Mouse (Mus musculus): ENCODE measurements around the gene D11Wsu47e. TPM values are rescaled to one million over a fixed set of nuclear protein-coding genes. Genes with fewer than 3 reads are reported as not detected.
"Not testable (repeated sequence)": the region's sequence is repeated elsewhere in the genome, so short reads cannot be mapped to it uniquely, and the experiment has no call there.

Gene D11Wsu47e
- polyA plus RNA-seq, 2 experiments, result 20.9 to 27.5 TPM

- no peak for DNase-seq (ENCODE audit: low spot score)
- Histone ChIP-seq H3K4me2 (replicated peaks; ENCODE audit: low read depth, low read length, severe bottlenecking) (no peak overlapping the region), H3K27ac (replicated peaks; ENCODE audit: low read depth, low read length) (no peak overlapping the region), H3K9ac (ENCODE audit: low read depth, low read length, severe bottlenecking) (no peak overlapping the region), H3K9me3 (ENCODE audit: control insufficient read depth, low read length) (no peaks in the 10 kb centered on the region), H3K4me3 (replicated peaks; ENCODE audit: low read length) (no peak overlapping the region), H3K36me3 (ENCODE audit: control insufficient read depth, insufficient read depth, low read length) (peaks cover 88% of the 10 kb centered on the region), H3K4me1 (ENCODE audit: control insufficient read depth, insufficient read depth, low read length) (peaks cover 6% of the 10 kb centered on the region), H3K27me3 (ENCODE audit: control insufficient read depth, insufficient read depth, low read length) (no peaks in the 10 kb centered on the region)
- TF ChIP-seq POLR2A (IDR thresholded peaks at IDR 0.05; ENCODE audit: borderline replicate concordance, extremely low read depth, insufficient read depth, insufficient read length), result no peak
- ATAC-seq (ENCODE audit: low FRiP score, low read depth), result no peak
- 74% methylated on average over 4 of the region's 4 CpGs for WGBS
Observed at GRCm38 (mm10) chr11:113658763-113659162, 25.4 kb upstream of the D11Wsu47e start.

DNA sequence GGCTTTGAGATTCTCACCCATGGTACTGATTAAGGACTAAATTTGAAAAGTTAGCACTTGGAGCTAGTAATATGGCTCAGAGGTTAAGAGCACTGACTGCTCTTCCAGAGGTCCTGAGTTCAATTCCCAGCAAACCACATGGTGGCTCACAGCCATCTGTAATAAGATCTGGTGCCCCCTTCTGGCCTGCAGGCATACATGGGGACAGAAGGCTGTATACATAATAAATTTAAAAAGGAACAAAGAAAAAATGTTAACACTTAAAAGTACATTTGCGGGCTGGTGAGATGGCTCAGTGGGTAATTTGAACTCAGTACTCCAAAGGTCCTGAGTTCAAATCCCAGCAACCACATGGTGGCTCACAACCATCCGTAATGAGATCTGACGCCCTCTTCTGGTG is 24.0 kb upstream of the D11Wsu47e start:
- not testable (repeated sequence) for H3K27me3 ChIP-seq (ENCODE audit: control insufficient read depth, insufficient read depth, low read length); ATAC-seq (ENCODE audit: low FRiP score, low read depth); H3K4me3 ChIP-seq (replicated peaks; ENCODE audit: low read length); H3K9me3 ChIP-seq (ENCODE audit: control insufficient read depth, low read length); H3K9ac ChIP-seq (ENCODE audit: low read depth, low read length, severe bottlenecking); DNase-seq (ENCODE audit: low spot score); H3K4me2 ChIP-seq (replicated peaks; ENCODE audit: low read depth, low read length, severe bottlenecking); H3K27ac ChIP-seq (replicated peaks; ENCODE audit: low read depth, low read length); H3K4me1 ChIP-seq (ENCODE audit: control insufficient read depth, insufficient read depth, low read length)
- peaks cover 87% of the 10 kb centered on the region for H3K36me3 ChIP-seq (ENCODE audit: control insufficient read depth, insufficient read depth, low read length)
- WGBS, result 93% methylated on average over 3 of the region's 3 CpGs

GRCm38 (mm10) chr11:113660940-113661339 is 23.3 kb upstream of the D11Wsu47e start:
- no peak overlapping the region for H3K9ac ChIP-seq (ENCODE audit: low read depth, low read length, severe bottlenecking)
- no peaks in the 10 kb centered on the region for H3K9me3 ChIP-seq (ENCODE audit: control insufficient read depth, low read length)
- no peak overlapping the region for H3K27ac ChIP-seq (replicated peaks; ENCODE audit: low read depth, low read length)
- no peak overlapping the region for H3K4me2 ChIP-seq (replicated peaks; ENCODE audit: low read depth, low read length, severe bottlenecking)
- no peaks in the 10 kb centered on the region for H3K4me1 ChIP-seq (ENCODE audit: control insufficient read depth, insufficient read depth, low read length)
- no peaks in the 10 kb centered on the region for H3K27me3 ChIP-seq (ENCODE audit: control insufficient read depth, insufficient read depth, low read length)
- ATAC-seq (ENCODE audit: low FRiP score, low read depth), result no peak
- WGBS, result 86% methylated on average over 11 of the region's 11 CpGs
- DNase-seq (ENCODE audit: low spot score), result no peak
- no peak overlapping the region for H3K4me3 ChIP-seq (replicated peaks; ENCODE audit: low read length)
- peaks cover 79% of the 10 kb centered on the region for H3K36me3 ChIP-seq (ENCODE audit: control insufficient read depth, insufficient read depth, low read length)
- no peak for TF ChIP-seq POLR2A (IDR thresholded peaks at IDR 0.05; ENCODE audit: borderline replicate concordance, extremely low read depth, insufficient read depth, insufficient read length)

- Histone ChIP-seq H3K4me3 (replicated peaks; ENCODE audit: low read length) (no peak overlapping the region), H3K27me3 (ENCODE audit: control insufficient read depth, insufficient read depth, low read length) (no peaks in the 10 kb centered on the region), H3K9me3 (ENCODE audit: control insufficient read depth, low read length) (no peaks in the 10 kb centered on the region), H3K4me2 (replicated peaks; ENCODE audit: low read depth, low read length, severe bottlenecking) (no peak overlapping the region), H3K36me3 (ENCODE audit: control insufficient read depth, insufficient read depth, low read length) (peaks cover 70% of the 10 kb centered on the region), H3K9ac (ENCODE audit: low read depth, low read length, severe bottlenecking) (no peak overlapping the region), H3K27ac (replicated peaks; ENCODE audit: low read depth, low read length) (no peak overlapping the region), H3K4me1 (ENCODE audit: control insufficient read depth, insufficient read depth, low read length) (no peaks in the 10 kb centered on the region)
- ATAC-seq (ENCODE audit: low FRiP score, low read depth) (no peak), DNase-seq (ENCODE audit: low spot score) (no peak)
- 92% methylated on average over 18 of the region's 18 CpGs for WGBS
- TF ChIP-seq POLR2A (IDR thresholded peaks at IDR 0.05; ENCODE audit: borderline replicate concordance, extremely low read depth, insufficient read depth, insufficient read length), result no peak
Observed at GRCm38 (mm10) chr11:113661835-113662351, 22.3 kb upstream of the D11Wsu47e start.

DNA sequence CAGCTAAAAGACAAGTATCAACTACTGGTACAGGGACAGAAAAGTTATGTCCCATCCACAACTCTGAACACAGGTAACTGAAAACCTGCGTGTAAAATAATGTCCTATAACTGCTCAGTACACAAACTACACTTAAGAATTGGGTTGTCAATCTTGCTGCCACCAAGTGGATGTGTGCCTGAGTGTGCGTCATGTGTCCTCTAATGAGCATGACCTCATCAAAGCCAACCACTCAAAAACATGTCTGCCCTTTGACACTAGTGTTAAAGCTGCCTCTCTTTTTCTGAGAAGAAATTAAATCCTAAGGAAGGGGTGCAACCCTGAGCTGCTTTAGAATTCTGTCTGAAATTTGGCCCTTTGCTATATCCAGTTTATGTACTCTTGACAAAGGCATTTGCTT is 19.9 kb upstream of the D11Wsu47e start:
- TF ChIP-seq POLR2A (IDR thresholded peaks at IDR 0.05; ENCODE audit: borderline replicate concordance, extremely low read depth, insufficient read depth, insufficient read length), result no peak

GRCm38 (mm10) chr11:113666205-113666604 is 18.0 kb upstream of the D11Wsu47e start:
- TF ChIP-seq POLR2A (IDR thresholded peaks at IDR 0.05; ENCODE audit: borderline replicate concordance, extremely low read depth, insufficient read depth, insufficient read length), result no peak
- H3K4me2 ChIP-seq (replicated peaks; ENCODE audit: low read depth, low read length, severe bottlenecking), result no peak overlapping the region
- no peak overlapping the region for H3K27ac ChIP-seq (replicated peaks; ENCODE audit: low read depth, low read length)
- H3K27me3 ChIP-seq (ENCODE audit: control insufficient read depth, insufficient read depth, low read length), result no peaks in the 10 kb centered on the region
- no peaks in the 10 kb centered on the region for H3K4me1 ChIP-seq (ENCODE audit: control insufficient read depth, insufficient read depth, low read length)
- H3K4me3 ChIP-seq (replicated peaks; ENCODE audit: low read length), result no peak overlapping the region
- no peaks in the 10 kb centered on the region for H3K9me3 ChIP-seq (ENCODE audit: control insufficient read depth, low read length)
- WGBS, result 75% methylated on average over 6 of the region's 6 CpGs
- DNase-seq (ENCODE audit: low spot score) (no peak), ATAC-seq (ENCODE audit: low FRiP score, low read depth) (no peak)
- H3K9ac ChIP-seq (ENCODE audit: low read depth, low read length, severe bottlenecking), result no peak overlapping the region
- H3K36me3 ChIP-seq (ENCODE audit: control insufficient read depth, insufficient read depth, low read length), result peaks cover 51% of the 10 kb centered on the region

More for the DNA sequence above, 19.9 kb upstream of the D11Wsu47e start:
- no peak overlapping the region for H3K9ac ChIP-seq (ENCODE audit: low read depth, low read length, severe bottlenecking)
- no peaks in the 10 kb centered on the region for H3K9me3 ChIP-seq (ENCODE audit: control insufficient read depth, low read length)
- ATAC-seq (ENCODE audit: low FRiP score, low read depth) (no peak), DNase-seq (ENCODE audit: low spot score) (no peak)
- H3K4me3 ChIP-seq (replicated peaks; ENCODE audit: low read length), result no peak overlapping the region
- H3K4me1 ChIP-seq (ENCODE audit: control insufficient read depth, insufficient read depth, low read length), result no peaks in the 10 kb centered on the region
- H3K36me3 ChIP-seq (ENCODE audit: control insufficient read depth, insufficient read depth, low read length), result peaks cover 57% of the 10 kb centered on the region
- H3K27ac ChIP-seq (replicated peaks; ENCODE audit: low read depth, low read length), result no peak overlapping the region
- 65% methylated on average over 2 of the region's 2 CpGs for WGBS
- no peaks in the 10 kb centered on the region for H3K27me3 ChIP-seq (ENCODE audit: control insufficient read depth, insufficient read depth, low read length)
- H3K4me2 ChIP-seq (replicated peaks; ENCODE audit: low read depth, low read length, severe bottlenecking), result no peak overlapping the region

All from limb, embryonic 14.5 days (tissue).